Mouse (Mus musculus): ENCODE data around the gene P2rx5.

GRCm38 (mm10) chr11:73160811-73161200, 585 bp downstream of the P2rx5 start:
- TF ChIP-seq CTCF (IDR thresholded peaks at IDR 0.05; ENCODE audit: control insufficient read depth, insufficient read depth, insufficient replicate concordance, low read depth, low read length): no peak
- TF ChIP-seq POLR2A (IDR thresholded peaks at IDR 0.05; ENCODE audit: control insufficient read depth, low read depth, low read length): no peak
